Mouse (Mus musculus) thymus, adult 2 months (tissue): ENCODE results near the gene Gm26938. TPM values are rescaled to one million over a fixed set of nuclear protein-coding genes. Genes with fewer than 3 reads are reported as not detected.

Experiments
- DNase-seq: peaks from one replicate; pipeline ENCODE4 v3.0.0; 2021
- H3K27ac ChIP-seq: fragments of 200-500 bp; 2 replicates; pipeline ENCODE4 v1.5.1; 2012; ENCODE audit warnings: low read length, control low read depth; ENCODE audit not compliant: control insufficient read depth, insufficient read depth
- H3K27me3 ChIP-seq: fragments of 200-500 bp; 2 replicates; pipeline ENCODE4 v1.6.1; 2012; ENCODE audit warnings: mild to moderate bottlenecking, low read length, moderate library complexity, mixed read lengths; ENCODE audit not compliant: control insufficient read depth, insufficient read depth
- H3K36me3 ChIP-seq: fragments of 200-500 bp; 2 replicates; pipeline ENCODE4 v1.6.1; 2012; ENCODE audit warnings: mild to moderate bottlenecking, low read length, moderate library complexity; ENCODE audit not compliant: control insufficient read depth, insufficient read depth
- H3K4me1 ChIP-seq: fragments of 200-500 bp; replicated peaks from 2 replicates; pipeline ENCODE4 v1.6.1; 2012; ENCODE audit warnings: low read length; ENCODE audit not compliant: control insufficient read depth, insufficient read depth
- H3K4me3 ChIP-seq: fragments of 200-500 bp; 2 replicates; pipeline ENCODE4 v1.5.1; 2012; ENCODE audit warnings: mild to moderate bottlenecking, low read length, control low read depth, moderate library complexity; ENCODE audit not compliant: control insufficient read depth, insufficient read depth
- CTCF ChIP-seq: fragments of 200-500 bp; IDR thresholded peaks from 2 replicates; pipeline ENCODE4 v1.5.1; 2012; ENCODE audit warnings: mild to moderate bottlenecking, control low read depth, low read length, moderate library complexity, borderline replicate concordance; ENCODE audit not compliant: control insufficient read depth, poor library complexity, insufficient read depth; ENCODE audit errors: extremely low read depth
- POLR2A ChIP-seq: fragments of 200-500 bp; IDR thresholded peaks from 2 replicates; pipeline ENCODE4 v1.6.1; 2012; ENCODE audit warnings: mild to moderate bottlenecking, low read length, control low read depth, moderate library complexity; ENCODE audit not compliant: control insufficient read depth, poor library complexity, insufficient read depth; ENCODE audit errors: extremely low read depth
- WGBS: fragments of 180-500 bp; shearing (Covaris S2); methylation state at CpG from one replicate; pipeline ENCODE4 v1.1.7; 2018; 5-methylcytosine and 5-hydroxymethylcytosine counted together
- polyA plus RNA-seq: library from polyadenylated mRNA; depleted of rRNA; stranded (reverse); fragments of >200 nt; gene quantifications from 2 replicates; pipeline ENCODE4 v1.2.3, GENCODE M21; 2012

Gene Gm26938
- polyA plus RNA-seq, 1 experiment, result not detected

- 97% methylated on average over 10 of the region's 10 CpGs for WGBS
- peaks cover 13% of the 10 kb centered on the region for H3K4me1 ChIP-seq
- TF ChIP-seq POLR2A, result no peak
- no peak for TF ChIP-seq CTCF
- peaks cover 18% of the 10 kb centered on the region for H3K36me3 ChIP-seq
- H3K27me3 ChIP-seq, result no peaks in the 10 kb centered on the region
- no peak overlapping the region for H3K4me3 ChIP-seq
- H3K27ac ChIP-seq, result no peak overlapping the region
- DNase-seq, result no peak
These were observed 24.3 kb downstream of the Gm26938 start for GRCm38 (mm10) chr5:139801880-139802279.

- no peak for DNase-seq
- Histone ChIP-seq H3K4me1 (peaks cover 16% of the 10 kb centered on the region), H3K36me3 (peaks cover 18% of the 10 kb centered on the region), H3K4me3 (no peak overlapping the region), H3K27ac (no peak overlapping the region), H3K27me3 (no peaks in the 10 kb centered on the region)
- TF ChIP-seq POLR2A (no peak), CTCF (no peak)
- WGBS, result 95% methylated on average over 8 of the region's 8 CpGs
These were observed 25.0 kb downstream of the Gm26938 start for GRCm38 (mm10) chr5:139801231-139801630.

GRCm38 (mm10) chr5:139799801-139800590 lies 26.2 kb downstream of the Gm26938 start:
- TF ChIP-seq CTCF (no peak), POLR2A (no peak)
- 97% methylated on average over 33 of the region's 33 CpGs for WGBS
- Histone ChIP-seq H3K27me3 (no peaks in the 10 kb centered on the region), H3K27ac (no peak overlapping the region), H3K4me3 (no peak overlapping the region), H3K36me3 (peaks cover 18% of the 10 kb centered on the region), H3K4me1 (peaks cover 28% of the 10 kb centered on the region)
- DNase-seq, result no peak

- WGBS, result 96% methylated on average over 9 of the region's 9 CpGs
- peaks cover 18% of the 10 kb centered on the region for H3K36me3 ChIP-seq
- DNase-seq, result no peak
- H3K27me3 ChIP-seq, result no peaks in the 10 kb centered on the region
- no peak overlapping the region for H3K27ac ChIP-seq
- H3K4me1 ChIP-seq, result peaks cover 37% of the 10 kb centered on the region
- H3K4me3 ChIP-seq, result no peak overlapping the region
- no peak for TF ChIP-seq POLR2A
- TF ChIP-seq CTCF, result no peak
These were observed 27.2 kb downstream of the Gm26938 start for GRCm38 (mm10) chr5:139799041-139799440.

- Histone ChIP-seq H3K4me1 (peaks cover 40% of the 10 kb centered on the region), H3K36me3 (peaks cover 18% of the 10 kb centered on the region), H3K27ac (no peak overlapping the region), H3K27me3 (no peaks in the 10 kb centered on the region), H3K4me3 (no peak overlapping the region)
- 84% methylated on average over 12 of the region's 12 CpGs for WGBS
- no peak for TF ChIP-seq POLR2A
- TF ChIP-seq CTCF, result no peak
- DNase-seq, result no peak
These were observed 27.9 kb downstream of the Gm26938 start for GRCm38 (mm10) chr5:139798168-139798900.

- peaks cover 18% of the 10 kb centered on the region for H3K36me3 ChIP-seq
- WGBS, result 87% methylated on average over 11 of the region's 11 CpGs
- H3K27me3 ChIP-seq, result no peaks in the 10 kb centered on the region
- no peak overlapping the region for H3K27ac ChIP-seq
- peaks cover 45% of the 10 kb centered on the region for H3K4me1 ChIP-seq
- no peak for DNase-seq
- no peak for TF ChIP-seq CTCF
- TF ChIP-seq POLR2A, result no peak
- no peak overlapping the region for H3K4me3 ChIP-seq
These were observed 28.6 kb downstream of the Gm26938 start for GRCm38 (mm10) chr5:139797473-139798167.
